Mouse (Mus musculus): ENCODE results near the gene Pou6f2.

Gene Pou6f2

DNA sequence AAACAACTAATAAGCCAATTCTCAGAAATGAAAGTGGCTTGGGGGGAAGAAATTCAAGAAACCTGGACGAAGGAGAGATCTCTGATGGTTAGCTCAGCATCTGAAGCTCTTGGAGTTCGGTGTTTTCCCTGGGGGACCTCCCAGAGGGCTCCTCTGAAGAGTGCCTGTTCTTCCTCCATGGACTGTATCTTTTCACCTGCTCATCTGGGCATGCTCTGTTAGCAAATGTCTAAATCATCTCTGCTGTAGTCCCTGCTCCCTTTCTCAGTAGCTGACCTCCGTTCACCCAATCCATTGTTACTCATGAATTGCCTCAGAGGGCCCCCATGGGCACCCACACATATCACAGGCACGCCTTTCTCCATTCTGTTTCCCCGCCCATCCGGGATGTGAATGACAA lies at the start of gene Pou6f2:
TSS of gene Pou6f2 (minus strand) at position 101 of the 400 bp plus-strand sequence.
- no peak for DNase-seq (ENCODE audit: low read depth, low spot score)
- H3K27me3 ChIP-seq (ENCODE audit: control insufficient read depth, insufficient read depth, low read length, poor library complexity, severe bottlenecking) = no peaks in the 10 kb centered on the region
- H3K36me3 ChIP-seq (ENCODE audit: control insufficient read depth, insufficient read depth, low read length, poor library complexity, severe bottlenecking) = no peaks in the 10 kb centered on the region

DNA sequence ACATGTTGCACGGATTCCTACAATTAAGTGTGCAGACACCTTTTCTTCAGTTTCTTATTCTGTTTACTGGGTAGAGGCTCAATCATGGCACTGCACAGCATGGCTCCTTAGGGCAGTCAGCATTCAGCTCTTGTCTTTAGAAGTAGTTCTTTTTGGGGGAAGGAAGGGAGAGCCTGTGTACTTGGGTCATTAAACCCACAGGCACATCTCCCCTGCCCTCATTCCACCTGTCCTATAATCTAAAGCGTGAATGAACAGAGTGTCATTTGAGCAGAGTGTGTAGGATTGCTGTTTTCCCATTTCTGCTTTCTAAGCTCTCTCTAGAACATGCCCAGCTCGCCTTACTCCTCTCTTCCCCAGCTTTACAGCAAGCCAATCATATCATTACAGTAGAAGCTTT lies 42.4 kb upstream of the Pou6f2 start:
- no peaks in the 10 kb centered on the region for H3K27me3 ChIP-seq (ENCODE audit: control insufficient read depth, insufficient read depth, low read length, poor library complexity, severe bottlenecking)
- no peak for DNase-seq (ENCODE audit: low read depth, low spot score)

DNA sequence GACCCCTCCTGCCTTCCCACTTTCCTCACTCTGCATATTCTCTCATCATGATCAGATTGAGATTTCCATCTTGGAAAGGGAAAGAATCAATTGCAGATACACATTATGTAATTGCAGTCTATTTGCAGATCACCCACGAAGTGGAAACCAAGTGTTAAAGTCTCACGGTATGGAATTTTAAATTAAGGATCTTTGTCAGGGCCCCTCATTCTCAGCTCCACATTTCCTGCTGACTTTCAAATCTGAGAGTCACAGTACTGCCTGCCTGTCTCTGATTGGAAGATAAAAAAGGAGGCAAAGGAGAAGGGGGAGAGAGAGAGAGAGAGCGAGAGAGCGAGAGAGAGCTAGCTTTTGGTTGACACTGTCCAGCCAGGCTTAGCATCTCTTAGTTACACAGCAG lies 9.8 kb downstream of the Pou6f2 start:
- no peak for DNase-seq (ENCODE audit: low read depth, low spot score)
- no peaks in the 10 kb centered on the region for H3K27me3 ChIP-seq (ENCODE audit: control insufficient read depth, insufficient read depth, low read length, poor library complexity, severe bottlenecking)
- no peaks in the 10 kb centered on the region for H3K36me3 ChIP-seq (ENCODE audit: control insufficient read depth, insufficient read depth, low read length, poor library complexity, severe bottlenecking)

More for the DNA sequence above, 42.4 kb upstream of the Pou6f2 start:
- H3K36me3 ChIP-seq (ENCODE audit: control insufficient read depth, insufficient read depth, low read length, poor library complexity, severe bottlenecking) = no peaks in the 10 kb centered on the region

DNA sequence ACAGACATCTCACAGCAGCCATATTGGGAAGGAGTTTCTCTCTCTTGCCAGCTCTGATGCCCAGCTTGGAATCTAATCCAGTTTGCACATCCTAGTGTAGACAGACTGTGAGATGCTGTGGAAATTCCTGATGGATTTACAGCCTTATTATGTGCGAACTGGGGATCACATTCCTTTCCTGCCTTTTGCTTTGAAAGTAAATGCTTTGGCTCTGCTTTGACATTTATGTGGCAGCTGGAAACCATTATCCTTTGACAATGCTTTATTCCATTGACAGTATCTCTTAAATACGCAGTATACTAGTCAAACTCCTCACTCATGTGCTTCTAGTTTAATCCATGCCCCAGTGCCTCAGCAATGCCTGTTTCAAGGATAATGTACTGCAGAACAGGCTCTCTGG lies 34.1 kb downstream of the Pou6f2 start:
- H3K27me3 ChIP-seq (ENCODE audit: control insufficient read depth, insufficient read depth, low read length, poor library complexity, severe bottlenecking) = no peaks in the 10 kb centered on the region
- no peak for DNase-seq (ENCODE audit: low read depth, low spot score)
- H3K36me3 ChIP-seq (ENCODE audit: control insufficient read depth, insufficient read depth, low read length, poor library complexity, severe bottlenecking) = no peaks in the 10 kb centered on the region

DNA sequence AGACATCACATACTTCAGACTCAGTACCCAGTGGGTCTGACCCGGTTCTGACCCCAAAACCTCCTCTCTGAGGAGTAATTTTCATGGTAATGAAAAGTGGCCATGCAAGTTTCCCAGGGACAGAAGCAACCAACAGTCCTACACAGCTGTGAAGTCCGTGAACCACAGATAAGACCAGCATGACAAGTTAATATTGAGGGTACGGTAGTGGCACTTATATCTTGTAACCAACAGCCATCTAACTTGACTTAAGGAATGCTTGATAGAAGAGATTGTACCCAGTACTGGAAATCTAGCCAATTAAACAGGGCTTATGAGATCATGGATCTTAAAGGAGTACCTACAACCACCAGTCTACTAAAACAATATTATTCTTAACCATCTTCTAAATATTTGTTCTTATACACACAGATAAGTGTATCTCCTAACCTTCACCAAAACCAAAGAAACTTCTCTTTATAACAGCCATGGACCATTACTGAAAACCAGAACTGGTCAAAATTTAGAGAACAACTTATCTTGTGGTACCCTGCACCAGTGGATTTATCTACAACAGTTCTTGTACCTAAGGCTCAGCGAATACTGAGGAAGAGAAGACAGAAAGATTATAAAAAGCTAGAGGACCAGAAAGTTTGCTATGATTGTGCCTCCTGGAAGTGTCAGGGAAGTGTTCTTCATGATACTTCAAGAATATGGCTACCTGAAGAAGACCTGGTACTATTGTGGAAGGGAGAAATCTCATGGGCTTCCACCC lies 52.7 kb downstream of the Pou6f2 start:
- Histone ChIP-seq H3K27me3 (ENCODE audit: control insufficient read depth, insufficient read depth, low read length, poor library complexity, severe bottlenecking) (no peaks in the 10 kb centered on the region), H3K36me3 (ENCODE audit: control insufficient read depth, insufficient read depth, low read length, poor library complexity, severe bottlenecking) (no peaks in the 10 kb centered on the region)
- DNase-seq (ENCODE audit: low read depth, low spot score) = no peak

DNA sequence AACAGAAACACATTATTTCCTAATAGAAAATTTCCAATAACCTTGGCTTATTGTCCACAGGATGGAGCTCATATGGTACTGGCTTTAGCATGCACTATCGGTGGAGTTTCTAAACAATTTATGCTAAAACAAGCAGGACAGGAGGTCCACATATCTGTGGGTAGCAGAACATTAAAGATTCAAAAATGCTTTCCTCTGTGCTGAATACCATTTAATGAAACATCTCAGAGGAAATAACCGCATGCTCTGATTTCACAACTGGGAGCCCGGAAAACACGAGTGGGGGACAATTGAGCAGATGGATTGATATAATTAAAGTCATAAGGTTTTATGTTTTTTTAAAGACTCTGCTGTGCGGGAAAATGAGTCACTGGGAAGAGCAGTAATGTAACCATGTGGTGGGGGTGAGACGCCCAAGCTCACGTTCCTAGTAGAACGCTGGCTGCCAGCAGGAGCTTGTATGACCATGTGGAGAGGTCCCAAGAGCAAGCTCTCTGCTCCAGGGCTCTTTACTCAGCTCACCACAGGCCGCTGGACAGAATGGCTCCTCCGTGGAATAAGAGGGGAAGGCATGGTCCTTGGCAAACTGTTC lies 58.5 kb downstream of the Pou6f2 start:
- no peak for DNase-seq (ENCODE audit: low read depth, low spot score)
- H3K36me3 ChIP-seq (ENCODE audit: control insufficient read depth, insufficient read depth, low read length, poor library complexity, severe bottlenecking) = no peaks in the 10 kb centered on the region

DNA sequence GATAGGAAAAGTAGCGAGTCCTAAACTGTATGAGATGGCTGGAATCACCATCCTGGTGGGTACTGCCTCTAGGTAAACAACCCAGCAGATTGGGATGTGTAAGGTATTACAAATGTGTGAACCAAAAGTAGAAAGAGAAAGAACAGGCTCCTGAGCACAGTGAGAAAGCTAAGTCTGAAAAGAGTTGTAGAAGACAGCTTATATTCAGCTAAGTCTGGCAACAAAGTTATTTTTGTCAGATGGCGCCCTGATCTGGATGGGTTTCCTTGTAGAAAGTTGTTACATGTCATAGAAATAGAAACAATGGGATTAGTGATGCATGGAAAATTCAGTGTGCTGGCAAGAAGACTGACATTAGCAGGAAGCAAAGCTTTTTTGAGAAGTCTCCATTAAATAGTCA lies 59.5 kb downstream of the Pou6f2 start:
- DNase-seq (ENCODE audit: low read depth, low spot score) = no peak
- H3K27me3 ChIP-seq (ENCODE audit: control insufficient read depth, insufficient read depth, low read length, poor library complexity, severe bottlenecking) = no peaks in the 10 kb centered on the region
- no peaks in the 10 kb centered on the region for H3K36me3 ChIP-seq (ENCODE audit: control insufficient read depth, insufficient read depth, low read length, poor library complexity, severe bottlenecking)

More for the DNA sequence above, 58.5 kb downstream of the Pou6f2 start:
- no peaks in the 10 kb centered on the region for H3K27me3 ChIP-seq (ENCODE audit: control insufficient read depth, insufficient read depth, low read length, poor library complexity, severe bottlenecking)

DNA sequence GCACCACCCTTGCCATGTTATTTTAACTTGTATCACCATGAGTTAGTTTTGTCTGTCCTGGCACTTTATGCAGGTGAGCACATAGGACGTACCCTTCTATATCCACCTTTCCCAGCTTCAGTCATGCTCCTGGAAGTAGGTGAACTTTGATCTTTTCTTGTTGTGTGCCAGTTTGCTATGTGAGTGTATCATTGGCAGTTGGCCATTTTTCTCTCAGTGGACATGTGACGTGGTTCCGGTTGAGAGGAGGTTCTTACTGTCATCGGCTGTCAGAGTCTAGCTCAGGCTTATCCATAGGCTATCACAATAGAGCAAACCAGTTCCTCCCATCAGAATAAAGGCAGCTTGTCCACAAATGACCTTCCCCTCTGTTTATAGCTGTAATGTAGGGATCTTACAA lies 63.5 kb downstream of the Pou6f2 start:
- no peaks in the 10 kb centered on the region for H3K36me3 ChIP-seq (ENCODE audit: control insufficient read depth, insufficient read depth, low read length, poor library complexity, severe bottlenecking)
- no peaks in the 10 kb centered on the region for H3K27me3 ChIP-seq (ENCODE audit: control insufficient read depth, insufficient read depth, low read length, poor library complexity, severe bottlenecking)
- DNase-seq (ENCODE audit: low read depth, low spot score) = no peak

DNA sequence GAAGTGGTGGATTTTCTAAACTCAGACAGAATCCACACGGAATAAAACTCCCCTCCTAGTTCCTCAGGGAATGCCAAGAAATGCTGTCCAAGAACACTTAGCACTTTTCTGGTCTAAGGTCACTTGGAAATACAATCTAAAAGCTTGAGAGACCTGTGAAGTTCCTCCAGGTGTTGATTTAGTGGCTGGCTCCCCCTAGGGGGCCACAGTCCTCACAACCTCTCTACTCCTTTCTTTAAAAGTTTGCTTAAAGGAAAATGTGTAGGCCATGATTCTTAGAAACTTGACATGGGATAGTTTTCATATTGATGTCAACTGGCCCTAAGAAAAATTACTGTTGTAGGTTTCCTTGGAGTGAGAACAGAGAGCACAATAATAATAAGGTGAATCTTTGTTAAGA lies 64.9 kb downstream of the Pou6f2 start:
- H3K27me3 ChIP-seq (ENCODE audit: control insufficient read depth, insufficient read depth, low read length, poor library complexity, severe bottlenecking) = no peaks in the 10 kb centered on the region
- no peak for DNase-seq (ENCODE audit: low read depth, low spot score)

DNA sequence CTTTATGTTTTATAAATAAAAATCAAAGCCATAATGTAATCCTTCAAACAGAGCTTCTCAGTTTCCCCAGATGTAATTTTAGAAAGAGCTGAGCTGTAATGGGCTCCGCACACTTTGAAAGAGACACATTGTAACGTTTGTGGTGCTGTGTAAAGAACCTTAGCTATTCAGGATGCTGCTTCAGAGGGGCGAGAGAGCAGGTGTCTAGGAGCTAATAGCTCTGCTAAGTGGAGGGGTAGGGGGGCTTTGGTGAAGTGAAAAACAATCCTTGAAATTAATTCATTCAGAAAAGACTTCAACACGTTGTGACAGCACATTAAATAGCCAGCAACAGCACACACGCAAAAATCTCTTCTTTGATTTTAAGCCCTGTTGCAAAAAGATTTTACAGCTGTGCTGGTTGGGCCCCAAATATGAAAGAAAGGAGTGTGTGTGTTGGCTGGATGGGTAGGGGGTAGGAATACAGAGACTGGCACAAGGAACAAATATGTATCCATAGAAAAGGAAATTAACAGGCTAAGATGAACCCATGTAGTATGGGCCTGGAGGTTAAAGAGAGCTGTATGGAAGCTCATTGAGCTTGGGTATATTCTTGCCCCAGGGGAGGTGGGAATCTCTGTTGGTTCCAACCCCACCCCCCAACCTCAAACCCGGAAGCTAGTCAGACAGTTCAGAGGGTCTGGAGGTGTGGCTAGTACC lies 73.4 kb downstream of the Pou6f2 start:
- Histone ChIP-seq H3K36me3 (ENCODE audit: control insufficient read depth, insufficient read depth, low read length, poor library complexity, severe bottlenecking) (no peaks in the 10 kb centered on the region), H3K27me3 (ENCODE audit: control insufficient read depth, insufficient read depth, low read length, poor library complexity, severe bottlenecking) (no peaks in the 10 kb centered on the region)
- no peak for DNase-seq (ENCODE audit: low read depth, low spot score)

More for the DNA sequence above, 64.9 kb downstream of the Pou6f2 start:
- no peaks in the 10 kb centered on the region for H3K36me3 ChIP-seq (ENCODE audit: control insufficient read depth, insufficient read depth, low read length, poor library complexity, severe bottlenecking)

DNA sequence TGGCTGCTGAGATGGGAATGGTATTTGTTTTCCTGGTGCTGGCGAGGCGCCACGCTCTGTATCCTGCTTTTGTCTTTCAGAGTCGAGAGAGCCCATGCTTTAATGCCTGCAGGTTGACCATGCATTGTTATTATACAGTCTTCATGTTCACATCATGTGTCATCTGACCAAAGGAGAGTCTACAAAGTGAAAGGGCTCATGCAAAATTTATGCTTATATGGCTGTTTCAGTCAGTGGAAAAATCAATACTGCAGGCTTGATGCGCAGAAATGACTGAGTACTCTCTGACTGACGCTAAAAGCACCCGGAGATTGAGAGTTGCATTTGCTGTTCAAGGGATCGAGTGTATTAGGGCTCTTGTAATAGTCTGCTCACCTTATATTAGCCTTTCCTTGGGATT lies 74.1 kb downstream of the Pou6f2 start:
- DNase-seq (ENCODE audit: low read depth, low spot score) = no peak
- no peaks in the 10 kb centered on the region for H3K27me3 ChIP-seq (ENCODE audit: control insufficient read depth, insufficient read depth, low read length, poor library complexity, severe bottlenecking)
- H3K36me3 ChIP-seq (ENCODE audit: control insufficient read depth, insufficient read depth, low read length, poor library complexity, severe bottlenecking) = no peaks in the 10 kb centered on the region

DNA sequence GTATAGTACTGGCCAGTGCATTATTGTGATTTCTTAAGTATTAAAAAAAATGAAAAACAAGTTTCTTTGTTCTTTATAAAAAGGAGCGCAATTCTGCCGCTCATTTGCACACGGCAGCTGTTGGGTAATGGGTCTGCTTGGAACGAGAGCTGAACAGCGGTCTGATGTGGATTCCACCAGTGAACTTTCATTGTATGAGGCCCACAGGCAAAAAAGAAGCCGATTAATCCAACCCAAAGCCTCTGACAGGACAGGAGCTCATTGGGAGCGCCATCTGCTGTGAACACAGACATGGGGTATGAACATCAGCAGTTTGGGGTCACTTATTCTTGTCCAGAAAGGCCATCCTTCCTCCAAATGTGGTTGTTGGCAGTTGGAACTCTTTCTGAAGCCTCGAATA lies 84.9 kb downstream of the Pou6f2 start:
- Histone ChIP-seq H3K27me3 (ENCODE audit: control insufficient read depth, insufficient read depth, low read length, poor library complexity, severe bottlenecking) (no peaks in the 10 kb centered on the region), H3K36me3 (ENCODE audit: control insufficient read depth, insufficient read depth, low read length, poor library complexity, severe bottlenecking) (no peaks in the 10 kb centered on the region)
- no peak for DNase-seq (ENCODE audit: low read depth, low spot score)

DNA sequence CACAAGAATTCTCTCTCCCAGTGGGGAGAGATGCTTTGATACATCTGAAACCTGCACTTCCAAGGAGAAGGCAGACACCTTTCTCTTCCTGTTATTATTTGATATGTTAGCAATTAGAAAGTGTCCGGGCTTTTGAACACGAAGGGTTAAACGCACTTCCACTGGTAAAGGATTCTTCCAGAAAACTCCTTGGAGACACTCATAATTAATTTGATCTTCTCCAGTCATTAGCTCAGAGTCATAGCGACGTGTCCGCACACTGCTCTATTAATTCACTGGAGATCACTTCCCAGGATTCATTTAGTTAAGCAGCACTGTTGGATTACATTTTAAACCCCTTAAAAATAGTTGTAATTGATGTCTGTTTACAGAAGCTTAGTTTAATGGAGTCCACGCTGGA lies 88.5 kb downstream of the Pou6f2 start:
- DNase-seq (ENCODE audit: low read depth, low spot score) = no peak
- H3K36me3 ChIP-seq (ENCODE audit: control insufficient read depth, insufficient read depth, low read length, poor library complexity, severe bottlenecking) = no peaks in the 10 kb centered on the region
- no peaks in the 10 kb centered on the region for H3K27me3 ChIP-seq (ENCODE audit: control insufficient read depth, insufficient read depth, low read length, poor library complexity, severe bottlenecking)

DNA sequence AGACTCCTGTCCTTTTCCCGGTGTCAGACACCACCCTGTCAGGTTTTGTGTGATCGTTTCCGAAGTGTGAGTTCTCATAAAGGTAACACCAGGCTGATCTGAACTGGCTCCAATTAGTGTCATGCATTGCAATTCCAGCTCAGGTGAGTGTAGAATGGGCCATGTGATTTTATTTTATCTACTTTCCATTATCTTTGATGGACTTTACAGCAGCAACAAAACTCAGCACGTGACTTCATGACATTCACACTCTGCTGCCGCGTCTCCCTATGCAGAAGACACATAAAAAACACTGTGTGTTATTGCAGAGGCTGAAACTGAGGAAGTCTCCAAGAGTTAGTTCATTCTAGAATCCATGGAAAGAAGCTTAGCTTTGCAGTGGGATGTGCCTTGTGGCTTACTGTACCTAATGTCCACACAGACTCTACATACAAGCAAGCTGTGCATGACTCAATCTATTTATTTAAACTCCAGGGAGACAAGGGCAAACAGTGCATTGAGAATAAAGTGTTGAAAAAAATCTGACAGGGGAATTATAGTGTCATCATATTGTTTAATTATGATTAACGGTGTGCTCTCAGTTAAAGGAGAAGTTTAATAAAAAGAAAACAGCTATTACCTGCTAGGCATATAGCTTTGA lies 90.9 kb downstream of the Pou6f2 start:
- Histone ChIP-seq H3K27me3 (ENCODE audit: control insufficient read depth, insufficient read depth, low read length, poor library complexity, severe bottlenecking) (no peaks in the 10 kb centered on the region), H3K36me3 (ENCODE audit: control insufficient read depth, insufficient read depth, low read length, poor library complexity, severe bottlenecking) (no peaks in the 10 kb centered on the region)
- DNase-seq (ENCODE audit: low read depth, low spot score) = no peak

DNA sequence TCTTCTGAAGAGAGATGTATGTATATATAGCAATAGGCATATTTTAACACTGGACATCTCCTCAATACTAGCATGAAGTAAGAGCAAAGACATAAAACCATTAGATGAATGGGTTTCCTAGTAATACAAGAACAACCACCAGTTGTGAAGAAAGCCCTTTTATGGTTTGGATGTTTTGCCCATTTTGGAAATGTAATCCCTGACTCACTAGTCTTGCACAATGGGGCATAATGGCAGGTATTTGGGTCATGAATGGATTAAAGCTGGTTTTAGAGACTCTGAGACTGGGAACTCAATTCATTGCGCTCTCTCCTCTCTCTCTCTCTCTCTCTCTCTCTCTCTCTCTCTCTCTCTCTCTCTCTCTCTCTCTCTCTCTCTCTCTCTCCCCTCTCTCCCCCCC lies 97.5 kb downstream of the Pou6f2 start:
- no peak for DNase-seq (ENCODE audit: low read depth, low spot score)
- no peaks in the 10 kb centered on the region for H3K27me3 ChIP-seq (ENCODE audit: control insufficient read depth, insufficient read depth, low read length, poor library complexity, severe bottlenecking)
- H3K36me3 ChIP-seq (ENCODE audit: control insufficient read depth, insufficient read depth, low read length, poor library complexity, severe bottlenecking) = no peaks in the 10 kb centered on the region
